Mouse (Mus musculus): ENCODE measurements at regions not wholly inside any gene's neighbourhood (a gene's known extent, or its start where the extent isn't known, plus 50 kb on each side); places are given as distances from the start of the nearest gene placed in this dataset.

DNA sequence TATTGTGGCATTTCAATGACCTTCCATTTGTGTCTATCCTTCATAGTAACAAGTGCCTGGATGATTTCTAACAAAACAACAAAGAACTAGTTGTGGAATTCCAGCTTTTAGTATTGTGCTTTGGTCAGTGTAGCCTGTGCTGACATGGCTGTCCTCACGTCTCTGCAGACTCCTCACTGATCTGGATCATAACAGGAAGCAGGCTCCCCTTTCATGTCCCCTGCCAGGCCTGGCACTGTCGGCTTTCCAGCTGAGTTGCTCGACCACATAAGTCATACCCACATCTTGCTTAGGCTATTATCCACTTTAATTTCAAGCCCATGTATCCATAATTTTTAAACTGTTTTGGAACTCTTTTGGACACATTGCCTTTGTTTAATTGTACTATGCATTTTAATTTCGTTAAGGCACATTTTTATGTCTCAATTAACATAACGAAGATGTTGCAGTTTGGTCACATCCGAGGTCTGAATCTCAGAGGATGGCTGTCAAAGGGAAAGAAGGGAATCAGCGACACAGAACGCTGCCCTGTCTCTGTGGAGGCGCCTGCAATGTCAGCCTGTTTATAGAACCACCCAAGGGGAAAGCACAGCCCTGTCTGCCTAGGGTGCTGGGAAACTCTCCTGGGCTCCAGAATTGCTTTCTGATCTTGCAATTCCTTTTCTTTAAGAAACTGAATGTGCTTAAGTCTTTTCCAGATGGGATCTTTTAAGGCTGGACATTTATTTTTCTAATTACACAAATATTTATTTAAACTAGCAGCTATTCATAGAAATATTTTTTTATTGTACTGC lies 215.5 kb upstream of the Ndst3 start:
- no peak for ATAC-seq (replicated peaks; ENCODE audit: low FRiP score, poor library complexity, severe bottlenecking)

DNA sequence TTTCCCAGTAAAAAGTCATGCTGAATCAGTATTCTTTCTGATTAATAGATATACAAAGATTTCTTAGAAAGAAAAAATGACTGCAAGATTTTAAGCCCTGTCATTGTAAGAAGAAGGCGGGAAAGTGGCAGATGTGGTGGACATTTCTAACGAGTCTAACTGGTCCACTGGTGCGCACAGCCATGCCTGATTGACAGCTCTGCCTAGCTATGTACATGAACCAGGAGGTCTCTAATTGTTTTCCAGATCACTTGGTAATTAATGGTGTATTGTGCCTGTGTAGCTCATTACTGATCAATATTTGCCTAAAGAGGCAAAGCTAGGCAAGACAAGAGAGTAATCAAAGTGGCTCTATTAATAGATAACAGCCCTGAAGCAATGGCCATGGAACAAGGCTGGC lies 227.5 kb upstream of the Ndst3 start:
- ATAC-seq (replicated peaks; ENCODE audit: low FRiP score, poor library complexity, severe bottlenecking): no peak

DNA sequence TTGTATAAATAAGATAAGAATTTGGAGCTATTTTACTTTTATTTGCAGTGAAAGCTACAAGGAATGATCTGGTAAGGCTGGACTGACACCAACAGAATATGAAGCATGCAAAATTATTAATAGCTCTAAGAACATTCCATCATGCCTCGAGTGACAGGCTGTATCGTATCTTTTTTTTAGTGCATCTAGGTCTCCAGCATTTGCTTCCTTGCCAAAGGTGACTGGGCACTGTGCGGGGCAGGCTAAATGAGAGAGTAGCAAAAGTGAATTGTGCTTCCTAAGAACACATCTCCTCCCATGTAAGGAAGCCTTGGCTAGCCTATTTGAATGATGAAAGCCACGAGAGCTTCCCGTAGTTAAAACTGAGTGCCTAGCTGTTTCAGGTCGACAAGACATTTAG lies 261.5 kb upstream of the Ndst3 start:
- ATAC-seq (replicated peaks; ENCODE audit: low FRiP score, poor library complexity, severe bottlenecking): no peak

DNA sequence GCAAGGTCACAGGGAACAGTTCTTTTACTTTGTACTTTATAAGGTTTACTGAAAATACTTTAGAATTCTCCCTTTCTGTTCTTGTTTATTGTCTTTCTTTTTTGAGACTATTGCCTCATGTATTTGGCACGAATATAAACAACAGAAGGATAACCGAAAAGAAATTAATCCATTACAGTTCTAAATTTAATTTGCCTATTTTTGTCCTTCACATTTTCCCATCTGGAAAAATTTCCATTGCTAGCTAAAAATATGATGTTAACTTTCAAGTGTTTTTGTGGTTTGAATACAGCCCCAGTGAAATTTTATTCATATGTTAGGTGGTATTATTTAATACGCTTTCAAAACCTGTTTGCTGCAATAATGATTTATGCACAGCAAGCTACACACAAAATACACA lies 276.7 kb upstream of the Ndst3 start:
- no peak for ATAC-seq (replicated peaks; ENCODE audit: low FRiP score, poor library complexity, severe bottlenecking)

DNA sequence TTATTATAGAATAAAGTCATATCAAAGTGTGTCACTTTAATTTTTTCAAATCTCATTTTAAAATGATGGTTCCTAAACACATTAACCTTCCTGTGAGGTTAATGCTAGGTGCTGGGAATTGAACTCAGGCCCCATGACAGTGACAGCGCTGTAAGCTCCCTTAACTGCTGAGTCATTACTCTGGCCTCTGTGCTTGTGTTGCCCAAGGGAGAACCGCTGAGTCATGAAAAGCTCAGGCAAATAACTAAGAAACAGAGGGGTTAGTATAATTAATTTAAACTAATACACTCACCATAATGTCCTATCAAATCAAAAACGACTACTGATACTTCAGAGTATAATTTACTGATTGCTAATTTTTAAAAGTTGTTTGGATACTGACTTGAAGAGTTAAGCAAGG lies 281.7 kb upstream of the Ndst3 start:
- no peak for ATAC-seq (replicated peaks; ENCODE audit: low FRiP score, poor library complexity, severe bottlenecking)

DNA sequence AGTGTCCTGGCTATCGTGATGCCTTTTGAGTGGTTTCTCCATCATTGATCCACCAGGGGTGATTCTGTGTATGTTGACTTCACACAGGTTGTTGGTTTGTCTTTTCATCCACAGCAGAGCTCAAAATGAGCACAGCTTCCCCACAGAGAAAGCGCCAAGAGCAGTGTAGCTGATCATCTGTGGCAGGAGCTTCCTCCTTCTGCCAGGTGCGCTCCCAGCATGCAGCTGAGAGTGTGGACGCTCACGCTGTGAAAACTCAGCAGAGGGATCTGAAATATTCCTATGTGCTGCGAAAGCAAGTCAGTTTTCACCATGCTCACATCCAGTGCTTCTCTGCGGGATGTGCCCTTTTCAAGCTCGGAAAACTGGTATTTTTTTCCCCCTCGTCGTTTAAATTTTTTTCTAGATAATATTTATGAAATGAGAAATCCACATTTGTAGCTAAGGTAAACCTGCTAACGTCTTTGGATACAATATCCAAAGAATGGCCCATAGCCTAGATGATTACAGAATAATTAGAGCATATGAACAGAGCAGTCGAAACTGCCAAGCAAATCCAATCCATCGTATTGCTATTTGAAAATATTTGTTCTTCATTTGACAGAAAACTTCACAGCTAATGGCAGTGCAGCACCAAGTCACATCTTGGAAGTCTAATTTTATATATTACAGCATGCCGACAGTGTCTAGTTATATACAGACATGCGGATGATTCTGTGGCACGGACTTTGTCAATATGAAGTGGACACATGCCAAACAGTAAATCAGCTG lies 283.3 kb upstream of the Ndst3 start:
- no peak for ATAC-seq (replicated peaks; ENCODE audit: low FRiP score, poor library complexity, severe bottlenecking)

DNA sequence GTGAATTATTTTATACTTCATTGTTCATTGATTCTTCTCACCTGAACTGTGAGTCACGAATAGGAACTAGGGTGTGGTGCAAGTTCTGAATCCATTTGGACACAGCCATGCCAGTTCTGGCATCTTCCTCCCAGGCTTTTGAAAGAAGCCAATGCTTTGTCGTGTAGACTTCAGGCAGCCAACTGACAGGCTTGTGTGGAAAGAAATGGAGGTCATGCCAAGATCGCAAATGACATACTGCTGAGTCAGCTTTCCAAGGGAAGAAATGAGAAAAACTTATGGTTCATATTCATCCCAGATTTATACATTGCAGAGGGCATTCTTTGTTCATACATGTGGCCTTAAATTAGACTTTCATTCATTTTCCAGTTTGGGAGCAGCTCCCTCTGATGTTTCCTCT lies 285.8 kb upstream of the Ndst3 start:
- ATAC-seq (replicated peaks; ENCODE audit: low FRiP score, poor library complexity, severe bottlenecking): no peak

DNA sequence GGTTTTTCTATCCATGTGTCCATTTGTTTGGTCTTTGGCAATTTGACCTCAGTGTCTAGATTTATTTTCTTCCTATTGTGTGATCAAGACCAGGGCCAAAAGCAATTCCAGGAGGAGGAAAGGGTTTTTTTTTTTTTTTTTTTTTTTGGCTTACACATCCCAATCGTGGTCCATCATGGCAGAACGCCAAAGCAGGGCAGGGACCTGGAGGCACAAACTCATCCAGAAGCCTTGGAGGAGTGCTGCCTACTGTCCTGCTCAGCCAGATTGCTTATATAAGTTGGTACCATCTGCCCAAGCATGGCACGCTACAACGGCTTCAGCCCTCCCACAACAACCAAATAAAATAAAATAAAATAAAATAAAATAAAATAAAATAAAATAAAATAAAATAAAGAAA lies 286.5 kb upstream of the Ndst3 start:
- no peak for ATAC-seq (replicated peaks; ENCODE audit: low FRiP score, poor library complexity, severe bottlenecking)

DNA sequence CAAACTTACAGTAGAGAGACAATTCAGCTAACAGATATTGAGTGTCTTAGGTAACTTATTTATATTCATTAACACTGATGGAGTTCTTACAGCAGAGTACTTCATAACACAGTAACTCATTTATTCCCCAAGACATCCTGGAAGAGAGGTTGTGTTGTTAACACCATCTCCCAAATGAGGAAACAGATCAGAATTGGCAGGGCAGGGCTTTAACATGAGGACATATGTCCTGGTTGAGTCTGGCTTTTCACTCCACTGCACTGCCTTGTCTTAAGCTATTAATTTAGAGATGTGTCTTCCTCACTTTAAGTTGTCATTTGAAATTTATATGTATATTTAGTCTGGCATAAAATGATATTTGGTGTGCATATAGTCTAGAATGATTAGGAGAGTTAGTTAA lies 292.4 kb upstream of the Ndst3 start:
- ATAC-seq (replicated peaks; ENCODE audit: low FRiP score, poor library complexity, severe bottlenecking): no peak

DNA sequence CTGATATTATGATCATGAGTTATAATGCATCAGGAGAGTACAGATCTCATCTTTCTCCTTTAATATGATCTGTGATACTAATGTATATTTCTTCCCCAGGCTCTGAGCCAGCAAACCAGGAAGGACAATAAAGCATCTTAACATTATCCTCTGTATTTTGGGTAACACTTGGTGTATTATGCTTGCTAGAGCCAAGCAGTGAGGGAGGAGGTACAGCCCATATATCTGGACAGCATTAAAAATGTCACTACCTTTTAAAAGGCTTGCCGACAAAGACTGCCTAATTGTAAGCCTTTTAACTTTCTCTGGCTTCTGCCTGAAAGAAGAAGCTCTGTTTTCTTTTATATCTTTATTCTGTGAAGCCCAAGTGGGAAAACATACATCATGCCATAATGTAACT lies 292.9 kb upstream of the Ndst3 start:
- ATAC-seq (replicated peaks; ENCODE audit: low FRiP score, poor library complexity, severe bottlenecking): no peak

DNA sequence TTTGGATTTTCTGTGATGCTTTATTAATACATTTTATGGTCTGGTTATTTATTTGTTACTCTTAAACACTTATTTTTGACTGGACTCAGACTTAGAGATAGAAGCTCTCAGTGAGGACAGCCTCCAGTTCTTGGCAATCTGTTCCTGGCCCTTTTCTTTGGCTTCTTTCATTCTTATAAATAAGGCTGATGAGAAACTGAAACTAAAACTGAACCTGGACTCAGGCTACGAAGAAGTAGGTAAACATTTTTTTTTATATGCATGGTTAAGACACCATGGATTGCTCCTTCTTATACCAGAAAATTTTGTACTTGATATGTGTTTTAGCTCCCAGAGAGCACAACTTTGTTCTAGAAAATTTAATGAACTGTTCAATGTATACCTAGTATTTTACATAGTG lies 293.4 kb upstream of the Ndst3 start:
- no peak for ATAC-seq (replicated peaks; ENCODE audit: low FRiP score, poor library complexity, severe bottlenecking)

DNA sequence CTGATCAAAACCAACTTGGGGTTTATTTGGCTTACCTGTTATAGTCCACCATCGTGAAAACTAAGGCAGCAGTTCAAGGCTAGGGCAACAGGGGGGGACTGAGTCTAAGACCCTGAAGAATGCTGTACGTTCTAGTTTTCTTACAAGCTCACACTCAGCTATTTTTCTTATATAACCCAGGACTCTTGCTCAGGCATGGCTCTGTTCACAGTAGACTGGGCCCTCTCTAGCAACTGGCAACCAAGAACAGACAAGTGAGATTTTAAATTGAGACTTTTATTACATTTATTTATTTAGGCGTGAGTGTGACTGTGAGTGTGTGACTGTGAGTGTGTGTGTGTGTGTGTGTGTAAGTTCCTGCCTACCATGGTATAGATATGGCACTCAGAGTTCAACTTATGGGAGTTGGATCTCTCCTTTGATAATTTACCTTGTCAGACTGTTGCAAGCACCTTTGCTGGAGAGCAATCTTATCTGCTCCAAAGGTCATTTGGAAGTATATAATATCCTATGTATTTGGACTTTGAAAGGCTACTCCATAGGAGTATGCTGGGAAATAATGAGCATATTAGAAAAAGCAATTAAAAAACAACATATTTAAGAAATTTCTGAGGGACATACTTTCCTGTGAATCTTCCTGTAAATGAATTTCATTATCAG lies 309.4 kb upstream of the Ndst3 start:
- ATAC-seq (replicated peaks; ENCODE audit: low FRiP score, poor library complexity, severe bottlenecking): no peak

DNA sequence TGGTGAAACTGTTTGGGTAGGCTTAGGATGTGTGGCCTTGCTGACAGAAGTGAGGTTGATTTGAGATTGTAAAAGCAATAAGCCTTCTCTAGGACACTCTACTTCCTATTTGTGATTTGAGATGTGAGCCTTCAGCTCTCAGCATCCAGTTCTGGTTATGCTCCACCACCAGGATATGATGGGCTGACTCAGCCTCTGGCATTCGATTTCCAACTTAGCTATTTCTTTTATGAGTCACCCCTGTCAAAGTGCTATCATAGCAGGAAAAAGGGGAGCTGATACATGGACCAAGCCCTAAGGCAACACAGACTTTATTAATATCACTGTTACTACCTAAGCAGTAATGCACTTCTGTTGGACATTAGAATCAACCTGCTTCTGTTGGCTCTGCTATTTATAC lies 310.2 kb upstream of the Ndst3 start:
- ATAC-seq (replicated peaks; ENCODE audit: low FRiP score, poor library complexity, severe bottlenecking): no peak

DNA sequence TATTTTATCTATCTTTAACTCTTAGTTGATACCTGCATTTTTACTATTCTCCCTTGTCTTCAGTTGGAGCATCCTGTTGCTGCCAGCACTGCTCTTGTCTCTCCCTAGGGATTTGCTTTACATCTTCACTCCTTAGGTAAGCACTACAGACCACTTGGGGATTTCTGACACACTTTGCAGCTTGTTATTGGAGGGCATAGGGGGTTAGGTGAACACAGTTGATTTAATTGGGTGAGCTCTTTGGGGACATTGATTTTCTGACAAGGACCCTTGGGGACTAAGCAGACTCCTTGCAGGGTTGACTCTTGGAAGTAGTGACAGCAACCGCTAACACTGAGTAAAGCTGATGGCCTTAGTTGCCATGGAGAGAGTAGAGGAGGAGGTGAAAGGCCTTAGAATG lies 309.0 kb upstream of the Tram1l1 start:
- no peak for ATAC-seq (replicated peaks; ENCODE audit: low FRiP score, poor library complexity, severe bottlenecking)

DNA sequence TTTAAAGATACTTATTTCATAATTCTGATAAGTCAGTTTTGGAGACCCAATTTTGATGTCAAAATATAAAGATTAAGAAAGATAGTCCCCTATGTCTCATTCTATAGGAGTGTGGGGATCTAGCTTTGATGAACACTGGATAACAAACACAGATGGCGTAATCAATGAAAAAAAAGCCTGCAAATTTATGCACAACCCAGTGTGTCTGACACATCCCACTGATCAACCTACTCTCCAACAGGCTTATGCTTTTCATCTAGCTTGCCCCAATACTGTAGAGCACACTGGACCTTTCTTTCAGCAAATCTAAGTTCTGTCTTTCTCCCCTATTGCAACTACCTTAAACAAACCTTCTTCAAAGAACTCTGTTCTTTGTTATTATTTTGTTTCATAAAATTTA lies 302.0 kb upstream of the Tram1l1 start:
- no peak for ATAC-seq (replicated peaks; ENCODE audit: low FRiP score, poor library complexity, severe bottlenecking)

DNA sequence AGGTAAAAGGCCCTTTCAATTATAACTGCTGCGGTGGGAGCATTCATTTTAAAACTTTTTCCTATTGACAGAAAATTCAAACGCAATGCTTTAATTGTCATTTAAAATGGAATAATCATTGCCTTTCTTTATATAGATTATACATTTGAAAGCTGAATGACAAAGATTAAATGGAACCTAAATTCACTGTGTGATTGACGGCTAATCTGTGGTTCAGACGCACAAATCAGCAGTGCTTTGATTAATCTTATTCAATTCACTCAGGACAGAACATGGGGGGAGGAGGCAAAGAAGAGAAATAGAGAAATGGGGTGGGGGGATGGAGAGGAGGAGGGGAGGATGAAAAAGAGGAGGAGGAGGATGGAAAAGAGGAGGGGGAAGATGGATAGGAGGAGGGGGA lies 294.5 kb upstream of the Tram1l1 start:
- no peak for ATAC-seq (replicated peaks; ENCODE audit: low FRiP score, poor library complexity, severe bottlenecking)

DNA sequence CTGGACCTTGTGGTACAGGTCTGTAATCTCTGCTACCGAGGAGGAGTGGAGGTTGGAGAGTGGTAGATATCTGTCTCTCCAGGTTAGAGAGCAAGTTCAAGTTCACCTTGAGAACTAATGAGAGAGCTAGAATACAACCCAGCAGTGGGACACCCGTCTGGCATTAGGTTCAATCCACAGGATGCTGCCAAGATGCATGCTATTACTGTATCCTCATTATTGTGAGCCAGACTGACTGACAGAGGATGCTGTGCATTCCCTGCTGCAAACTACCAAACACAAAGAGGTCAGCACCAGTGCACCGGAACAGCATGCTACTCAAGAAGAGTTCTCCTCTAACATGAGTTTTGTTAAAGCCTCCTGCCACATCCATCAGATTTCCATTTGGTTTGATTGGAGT lies 253.6 kb upstream of the Tram1l1 start:
- no peak for ATAC-seq (replicated peaks; ENCODE audit: low FRiP score, poor library complexity, severe bottlenecking)

DNA sequence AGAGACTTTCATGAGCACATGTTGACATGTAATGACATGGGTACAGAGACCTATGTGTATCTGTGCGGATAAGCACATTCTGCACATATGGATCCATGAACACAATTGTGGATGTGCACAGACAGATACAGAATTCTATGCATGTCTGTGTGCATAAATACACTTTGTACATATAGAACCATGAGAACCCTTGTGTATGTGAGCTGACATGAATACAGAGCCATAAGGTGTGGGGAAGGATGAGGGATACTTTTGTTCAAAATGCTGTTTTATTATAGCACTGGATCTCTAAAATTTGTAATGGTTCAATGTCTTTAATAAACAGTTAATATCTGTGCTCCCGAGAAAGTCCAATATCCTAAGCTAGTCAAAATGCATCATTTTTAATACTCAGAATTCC lies 253.1 kb upstream of the Tram1l1 start:
- ATAC-seq (replicated peaks; ENCODE audit: low FRiP score, poor library complexity, severe bottlenecking): no peak

DNA sequence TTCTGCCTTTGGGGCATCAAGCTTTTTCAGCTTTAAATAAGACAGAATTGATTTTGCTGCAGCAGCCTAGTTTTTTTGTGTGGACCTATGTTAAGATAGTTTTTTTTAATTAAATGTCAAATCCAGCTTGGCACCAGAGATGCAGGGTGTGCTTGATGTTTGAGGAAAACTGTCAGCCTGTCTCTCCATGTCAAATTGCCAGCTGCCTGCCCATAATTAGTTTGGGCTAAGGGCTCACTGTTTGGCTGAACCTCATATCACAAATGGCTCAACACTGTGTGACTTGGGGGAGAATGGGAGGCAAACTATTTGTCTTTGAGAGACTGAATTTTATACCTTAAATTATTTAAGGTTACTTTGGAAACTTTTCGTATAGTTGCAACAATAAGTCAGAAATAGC lies 252.7 kb upstream of the Tram1l1 start:
- no peak for ATAC-seq (replicated peaks; ENCODE audit: low FRiP score, poor library complexity, severe bottlenecking)

DNA sequence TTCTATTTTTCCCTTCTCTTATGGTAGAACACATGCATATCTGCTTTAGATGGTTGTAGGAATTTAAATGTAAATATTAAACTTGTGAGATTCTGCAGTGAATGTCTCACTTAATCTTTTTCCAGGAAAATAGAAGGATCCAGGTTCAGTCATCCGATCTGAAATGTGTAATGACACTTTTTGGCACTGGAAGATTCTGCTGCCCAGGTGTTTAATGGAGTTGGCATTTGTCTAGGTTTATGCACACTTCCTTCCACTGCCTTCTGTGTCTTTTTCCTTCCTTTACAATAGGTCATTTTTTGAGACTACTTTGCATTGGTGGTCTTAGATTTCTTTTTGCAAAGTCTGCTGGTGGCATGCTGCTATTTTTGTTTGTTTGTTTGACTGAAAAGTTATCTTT lies 251.5 kb upstream of the Tram1l1 start:
- ATAC-seq (replicated peaks; ENCODE audit: low FRiP score, poor library complexity, severe bottlenecking): no peak

DNA sequence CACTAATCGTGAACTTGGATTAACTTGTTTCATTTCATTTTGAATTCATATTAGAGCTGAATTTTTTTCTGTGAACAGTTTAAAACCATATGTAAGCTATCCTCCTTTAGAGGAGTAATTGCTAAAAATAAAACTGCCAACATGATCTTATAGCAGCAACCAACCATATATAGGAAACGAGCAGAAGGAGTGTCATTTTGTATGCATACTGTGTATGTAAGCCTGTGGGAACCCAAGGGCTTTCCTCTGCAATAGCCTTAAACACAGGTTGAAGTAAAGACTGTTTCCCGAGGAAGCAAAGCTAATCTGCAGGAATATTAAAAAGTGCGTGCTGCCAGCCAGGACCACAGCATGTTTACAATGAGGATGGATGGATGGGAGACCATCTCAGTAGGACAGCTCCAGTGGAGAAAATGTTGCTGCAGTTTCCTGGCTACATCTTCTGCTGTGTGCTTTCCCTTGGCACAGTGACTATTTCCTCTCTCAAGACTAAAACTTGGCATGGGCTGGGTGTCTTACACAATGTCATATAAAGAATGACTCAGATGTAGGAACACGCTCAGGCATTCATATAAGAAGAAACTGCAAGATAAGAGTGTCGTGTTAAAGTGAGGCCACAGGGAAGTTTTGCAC lies 244.6 kb upstream of the Tram1l1 start:
- ATAC-seq (replicated peaks; ENCODE audit: low FRiP score, poor library complexity, severe bottlenecking): no peak
